Mouse (Mus musculus) liver, postnatal 0 days (tissue): ENCODE data around the gene 2310057J18Rik. TPM values are rescaled to one million over a fixed set of nuclear protein-coding genes. Genes with fewer than 3 reads are reported as not detected.
"Not testable (repeated sequence)": the region's sequence is repeated elsewhere in the genome, so short reads cannot be mapped to it uniquely, and the experiment has no call there.

Experiments used
- ATAC-seq: fragments of 200-750 bp; cut with Nextera tagmentation; 2 replicates; pipeline ENCODE4 v1.8.0; 2017; ENCODE audit warnings: mild to moderate bottlenecking, moderate library complexity
- DNase-seq: peaks from one replicate; pipeline ENCODE4 v3.0.0-alpha.2; 2016
- H3K27ac ChIP-seq: fragments of 300-500 bp; sonication (generic); 2 replicates; pipeline ENCODE4 v1.5.1; 2014; ENCODE audit warnings: antibody characterized with exemption, moderate library complexity, mild to moderate bottlenecking, low read depth
- H3K27me3 ChIP-seq: fragments of 300-500 bp; sonication (generic); 2 replicates; pipeline ENCODE4 v1.6.1; 2014; ENCODE audit warnings: low read length, control low read depth, mixed read lengths; ENCODE audit not compliant: insufficient read depth
- H3K36me3 ChIP-seq: fragments of 300-500 bp; sonication (generic); replicated peaks from 2 replicates; pipeline ENCODE4 v1.6.1; 2014; ENCODE audit warnings: mild to moderate bottlenecking, control low read depth, low read length, moderate library complexity, mixed read lengths; ENCODE audit not compliant: insufficient read depth
- H3K4me1 ChIP-seq: fragments of 300-500 bp; sonication (generic); 2 replicates; pipeline ENCODE4 v1.6.1; 2014; ENCODE audit warnings: antibody characterized with exemption, mild to moderate bottlenecking, control low read depth; ENCODE audit not compliant: insufficient read depth
- H3K4me2 ChIP-seq: fragments of 300-500 bp; sonication (generic); 2 replicates; pipeline ENCODE4 v1.6.1; 2014; ENCODE audit warnings: low read depth, mild to moderate bottlenecking, low read length, moderate library complexity, mixed read lengths
- H3K4me3 ChIP-seq: fragments of 300-500 bp; sonication (generic); 2 replicates; pipeline ENCODE4 v1.5.1; 2014; ENCODE audit warnings: low read depth, low read length
- H3K9ac ChIP-seq: fragments of 300-500 bp; sonication (generic); replicated peaks from 2 replicates; pipeline ENCODE4 v1.6.1; 2014; ENCODE audit warnings: mild to moderate bottlenecking, moderate library complexity
- H3K9me3 ChIP-seq: fragments of 300-500 bp; sonication (generic); 2 replicates; pipeline ENCODE4 v1.6.1; 2016; ENCODE audit warnings: mild to moderate bottlenecking, control low read depth, low read length, mixed read lengths
- CTCF ChIP-seq: sonication (generic); IDR thresholded peaks from 2 replicates; pipeline ENCODE4 v1.5.1; 2016; ENCODE audit warnings: antibody characterized with exemption, low read depth
- EP300 ChIP-seq: IDR thresholded peaks from 2 replicates; pipeline ENCODE4 v1.6.1; 2016; ENCODE audit warnings: antibody characterized with exemption, low read depth, mild to moderate bottlenecking
- WGBS: fragments of 180-500 bp; shearing (Covaris S2); extraction: QIAGEN DNeasy Blood & Tissue Kit; methylation state at CpG from one replicate; pipeline ENCODE4 v1.1.7; 2014; ENCODE audit not compliant: insufficient replicate concordance; 5-methylcytosine and 5-hydroxymethylcytosine counted together
- polyA plus RNA-seq: library from polyadenylated mRNA; unstranded; fragments of >200 nt; fragmentation: Nextera tagmentation; extraction: Ambion mirVana; gene quantifications from 2 replicates; pipeline ENCODE4 v1.2.1, GENCODE M21; 2015

The 2310057J18Rik gene
- polyA plus RNA-seq, result not detected in 2 replicates

GRCm38 (mm10) chr10:28986203-28986602, at the start of gene 2310057J18Rik:
Gene 2310057J18Rik (minus strand): TSS chr10:28986303.
- DNase-seq (no peak), ATAC-seq (no peak)
- no peaks in the 10 kb centered on the region for H3K9me3 ChIP-seq
- no peaks in the 10 kb centered on the region for H3K4me1 ChIP-seq
- no peaks in the 10 kb centered on the region for H3K27me3 ChIP-seq
- no peak for TF ChIP-seq EP300
- H3K4me3 ChIP-seq, result no peak within 1 kb of the TSS
- no peak within 1 kb of the TSS for H3K9ac ChIP-seq
- H3K4me2 ChIP-seq, result no peak within 1 kb of the TSS
- no peaks in the 10 kb centered on the region for H3K36me3 ChIP-seq
- WGBS, result 76% methylated on average over 3 of the region's 3 CpGs
- no peak within 1 kb of the TSS for H3K27ac ChIP-seq

DNA sequence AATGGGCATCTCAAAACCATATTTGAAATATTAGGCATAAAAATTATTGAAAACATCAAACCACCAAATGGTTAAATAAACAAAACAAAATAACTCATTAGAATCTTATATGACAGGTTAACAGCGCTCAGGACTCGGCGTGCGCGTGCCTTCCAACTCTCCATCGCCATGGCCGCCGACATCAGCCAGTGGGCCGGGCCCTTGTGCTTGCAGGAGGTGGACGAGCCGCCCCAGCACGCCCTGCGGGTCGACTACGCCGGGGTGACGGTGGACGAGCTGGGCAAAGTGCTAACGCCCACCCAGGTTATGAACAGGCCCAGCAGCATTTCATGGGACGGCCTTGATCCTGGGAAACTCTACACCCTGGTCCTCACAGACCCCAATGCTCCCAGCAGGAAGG, 43.9 kb upstream of the 2310057J18Rik start:
- not testable (repeated sequence) for H3K36me3 ChIP-seq, H3K9ac ChIP-seq, DNase-seq, H3K4me1 ChIP-seq, H3K4me2 ChIP-seq, H3K4me3 ChIP-seq, H3K27ac ChIP-seq, ATAC-seq, H3K9me3 ChIP-seq, H3K27me3 ChIP-seq
- 86% methylated on average over 10 of the region's 20 CpGs for WGBS

DNA sequence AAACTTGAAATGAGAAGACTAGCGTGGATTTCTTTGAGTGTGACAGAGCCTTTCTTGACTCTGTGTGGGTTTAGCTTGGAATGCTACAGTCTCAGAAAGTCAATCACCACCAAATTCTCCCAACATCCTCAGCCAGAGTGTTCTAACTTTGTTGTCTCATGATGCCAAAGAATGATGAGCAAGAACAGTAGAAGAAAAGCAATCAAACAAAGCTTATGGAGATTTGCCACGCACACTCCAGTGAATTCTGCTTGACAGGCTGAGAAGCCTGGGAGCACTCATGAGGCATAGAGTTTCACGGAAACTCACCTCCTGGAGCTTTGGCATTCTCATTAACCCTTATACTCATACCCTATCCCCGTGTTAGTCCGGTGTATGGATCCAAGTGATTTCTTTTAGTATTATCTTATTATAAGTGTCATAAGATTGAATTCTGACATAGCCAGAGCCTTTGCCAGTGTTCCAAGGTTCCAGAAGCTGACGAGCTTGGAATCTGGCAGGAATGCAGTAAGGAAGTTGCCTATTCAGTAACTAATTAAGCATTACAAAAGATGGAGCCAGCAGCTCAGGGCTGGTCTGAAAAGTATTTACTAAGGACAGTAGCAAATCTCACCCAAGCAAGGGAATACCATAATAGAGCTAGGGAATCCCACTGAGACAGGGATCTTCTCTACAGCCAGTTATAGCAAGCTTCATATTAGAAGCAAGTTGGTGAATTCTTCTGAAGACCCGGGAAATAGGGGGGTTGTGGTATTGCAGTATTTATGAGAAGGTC, 33.6 kb upstream of the 2310057J18Rik start:
- Histone ChIP-seq H3K4me1 (no peaks in the 10 kb centered on the region), H3K9me3 (no peaks in the 10 kb centered on the region), H3K27me3 (no peaks in the 10 kb centered on the region), H3K4me2 (no peak overlapping the region), H3K36me3 (no peaks in the 10 kb centered on the region), H3K9ac (no peak overlapping the region), H3K27ac (no peak overlapping the region), H3K4me3 (no peak overlapping the region)
- ATAC-seq (no peak), DNase-seq (no peak)
- TF ChIP-seq CTCF (no peak), EP300 (no peak)
- 73% methylated on average over 7 of the region's 7 CpGs for WGBS

- no peak for DNase-seq
- no peak overlapping the region for H3K9ac ChIP-seq
- no peaks in the 10 kb centered on the region for H3K27me3 ChIP-seq
- H3K4me3 ChIP-seq, result no peak overlapping the region
- TF ChIP-seq EP300 (no peak), CTCF (no peak)
- H3K4me1 ChIP-seq, result no peaks in the 10 kb centered on the region
- ATAC-seq, result no peak
- H3K36me3 ChIP-seq, result no peaks in the 10 kb centered on the region
- H3K4me2 ChIP-seq, result no peak overlapping the region
- no peaks in the 10 kb centered on the region for H3K9me3 ChIP-seq
- no peak overlapping the region for H3K27ac ChIP-seq
These were observed 11.7 kb upstream of the 2310057J18Rik start for GRCm38 (mm10) chr10:28997776-28998175.

DNA sequence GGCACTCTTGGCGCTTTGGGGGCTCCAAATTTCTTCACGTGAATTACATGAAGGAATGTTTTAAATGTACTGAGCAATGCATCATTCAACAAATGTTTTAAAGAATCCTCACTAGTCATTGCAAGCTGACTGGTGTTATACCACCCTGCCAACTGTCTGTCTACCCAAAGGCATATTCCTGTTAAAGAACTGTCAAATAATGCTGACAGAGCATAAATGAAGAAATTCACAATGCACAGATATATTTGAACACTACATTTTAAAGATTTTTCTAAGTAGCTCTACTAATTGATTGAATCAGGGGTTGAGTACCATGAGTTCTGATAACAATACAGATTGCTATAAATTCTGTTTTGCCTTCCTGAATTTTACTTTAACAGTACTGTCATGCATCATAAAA, 2.9 kb upstream of the 2310057J18Rik start:
- no peaks in the 10 kb centered on the region for H3K9me3 ChIP-seq
- ATAC-seq (no peak), DNase-seq (no peak)
- WGBS, result 66% methylated on average over 2 of the region's 2 CpGs
- no peaks in the 10 kb centered on the region for H3K27me3 ChIP-seq
- H3K36me3 ChIP-seq, result no peaks in the 10 kb centered on the region
- no peaks in the 10 kb centered on the region for H3K4me1 ChIP-seq
- H3K4me2 ChIP-seq, result no peak overlapping the region
- TF ChIP-seq EP300 (no peak), CTCF (no peak)
- H3K27ac ChIP-seq, result no peak overlapping the region
- H3K9ac ChIP-seq, result no peak overlapping the region
- H3K4me3 ChIP-seq, result no peak overlapping the region

- ATAC-seq (no peak), DNase-seq (no peak)
- Histone ChIP-seq H3K9me3 (no peaks in the 10 kb centered on the region), H3K9ac (no peak overlapping the region), H3K4me3 (no peak overlapping the region), H3K36me3 (no peaks in the 10 kb centered on the region), H3K4me2 (no peak overlapping the region), H3K27me3 (no peaks in the 10 kb centered on the region), H3K4me1 (no peaks in the 10 kb centered on the region), H3K27ac (no peak overlapping the region)
- no peak for TF ChIP-seq EP300
- no peak for TF ChIP-seq CTCF
- WGBS, result 71% methylated on average over 1 of the region's 1 CpGs
These were observed 17.9 kb downstream of the 2310057J18Rik start for GRCm38 (mm10) chr10:28968189-28968588.
